Mouse (Mus musculus) lung, postnatal 0 days (tissue): Measurements from ENCODE around the gene Hoxc5.

ENCODE experiments used
- CTCF ChIP-seq: IDR thresholded peaks from 2 replicates; pipeline ENCODE4 v1.5.1; 2016; ENCODE audit warnings: antibody characterized with exemption, mild to moderate bottlenecking
- EP300 ChIP-seq: IDR thresholded peaks from 2 replicates; pipeline ENCODE4 v1.6.1; 2016; ENCODE audit warnings: antibody characterized with exemption, mild to moderate bottlenecking, control low read depth

GRCm38 (mm10) chr15:102927032-102927645, 40.1 kb upstream of the Hoxc5 start:
- TF ChIP-seq EP300, result no peak
- TF ChIP-seq CTCF, result no peak
